Mouse (Mus musculus): ENCODE data around the gene Sox6. TPM values are rescaled to one million over a fixed set of nuclear protein-coding genes. Genes with fewer than 3 reads are reported as not detected.

The Sox6 gene
- polyA plus RNA-seq, 1 experiment: 4.6 TPM

- DNase-seq: no peak
- Histone ChIP-seq H3K27ac (ENCODE audit: insufficient read depth, low read length) (no peak overlapping the region), H3K4me3 (replicated peaks; ENCODE audit: insufficient read depth, low read depth, low read length) (no peak overlapping the region), H3K4me1 (ENCODE audit: control insufficient read depth, insufficient read depth, low read length) (no peaks in the 10 kb centered on the region), H3K27me3 (ENCODE audit: control insufficient read depth, insufficient read depth, low read length) (no peaks in the 10 kb centered on the region; the same call in 1 of the 2 replicates)
- whole genome bisulfite sequencing: 63% methylated on average over 1 of the region's 1 CpGs
- no peak for TF ChIP-seq POLR2A (IDR thresholded peaks at IDR 0.05; ENCODE audit: borderline replicate concordance, insufficient read depth, low read length)
- no peak for TF ChIP-seq CTCF (IDR thresholded peaks at IDR 0.05; ENCODE audit: borderline replicate concordance, insufficient read depth, low read depth, low read length)
Observed at GRCm38 (mm10) chr7:115531875-115532274, 506.7 kb downstream of the Sox6 start.

GRCm38 (mm10) chr7:115531217-115531616 lies 507.4 kb downstream of the Sox6 start:
- Histone ChIP-seq H3K27me3 (ENCODE audit: control insufficient read depth, insufficient read depth, low read length) (no peaks in the 10 kb centered on the region; the same call in 1 of the 2 replicates), H3K4me1 (ENCODE audit: control insufficient read depth, insufficient read depth, low read length) (no peaks in the 10 kb centered on the region), H3K4me3 (replicated peaks; ENCODE audit: insufficient read depth, low read depth, low read length) (no peak overlapping the region), H3K27ac (ENCODE audit: insufficient read depth, low read length) (no peak overlapping the region)
- 50% methylated on average over 2 of the region's 2 CpGs for WGBS
- TF ChIP-seq POLR2A (IDR thresholded peaks at IDR 0.05; ENCODE audit: borderline replicate concordance, insufficient read depth, low read length) (no peak), CTCF (IDR thresholded peaks at IDR 0.05; ENCODE audit: borderline replicate concordance, insufficient read depth, low read depth, low read length) (no peak)
- DNase-seq: no peak

GRCm38 (mm10) chr7:115517701-115518100 lies 520.9 kb downstream of the Sox6 start:
- 91% methylated on average over 1 of the region's 1 CpGs for WGBS
- Histone ChIP-seq H3K27ac (ENCODE audit: insufficient read depth, low read length) (no peak overlapping the region), H3K27me3 (ENCODE audit: control insufficient read depth, insufficient read depth, low read length) (no peaks in the 10 kb centered on the region), H3K4me1 (ENCODE audit: control insufficient read depth, insufficient read depth, low read length) (no peaks in the 10 kb centered on the region), H3K4me3 (replicated peaks; ENCODE audit: insufficient read depth, low read depth, low read length) (no peak overlapping the region)
- TF ChIP-seq CTCF (IDR thresholded peaks at IDR 0.05; ENCODE audit: borderline replicate concordance, insufficient read depth, low read depth, low read length) (no peak), POLR2A (IDR thresholded peaks at IDR 0.05; ENCODE audit: borderline replicate concordance, insufficient read depth, low read length) (no peak)
- no peak for DNase-seq

- Histone ChIP-seq H3K27ac (ENCODE audit: insufficient read depth, low read length) (no peak overlapping the region), H3K4me1 (ENCODE audit: control insufficient read depth, insufficient read depth, low read length) (no peaks in the 10 kb centered on the region), H3K4me3 (replicated peaks; ENCODE audit: insufficient read depth, low read depth, low read length) (no peak overlapping the region), H3K27me3 (ENCODE audit: control insufficient read depth, insufficient read depth, low read length) (no peaks in the 10 kb centered on the region)
- TF ChIP-seq CTCF (IDR thresholded peaks at IDR 0.05; ENCODE audit: borderline replicate concordance, insufficient read depth, low read depth, low read length) (no peak), POLR2A (IDR thresholded peaks at IDR 0.05; ENCODE audit: borderline replicate concordance, insufficient read depth, low read length) (no peak)
- no peak for DNase-seq
- WGBS: 50% methylated on average over 8 of the region's 8 CpGs
Observed at GRCm38 (mm10) chr7:115513681-115514080, 524.9 kb downstream of the Sox6 start.

GRCm38 (mm10) chr7:115511777-115512176 lies 526.8 kb downstream of the Sox6 start:
- Histone ChIP-seq H3K27ac (ENCODE audit: insufficient read depth, low read length) (no peak overlapping the region), H3K4me3 (replicated peaks; ENCODE audit: insufficient read depth, low read depth, low read length) (no peak overlapping the region), H3K4me1 (ENCODE audit: control insufficient read depth, insufficient read depth, low read length) (no peaks in the 10 kb centered on the region), H3K27me3 (ENCODE audit: control insufficient read depth, insufficient read depth, low read length) (no peaks in the 10 kb centered on the region; the same call in 1 of the 2 replicates)
- no peak for TF ChIP-seq POLR2A (IDR thresholded peaks at IDR 0.05; ENCODE audit: borderline replicate concordance, insufficient read depth, low read length)
- no peak for TF ChIP-seq CTCF (IDR thresholded peaks at IDR 0.05; ENCODE audit: borderline replicate concordance, insufficient read depth, low read depth, low read length)
- 38% methylated on average over 10 of the region's 10 CpGs for WGBS
- DNase-seq: no peak

DNA sequence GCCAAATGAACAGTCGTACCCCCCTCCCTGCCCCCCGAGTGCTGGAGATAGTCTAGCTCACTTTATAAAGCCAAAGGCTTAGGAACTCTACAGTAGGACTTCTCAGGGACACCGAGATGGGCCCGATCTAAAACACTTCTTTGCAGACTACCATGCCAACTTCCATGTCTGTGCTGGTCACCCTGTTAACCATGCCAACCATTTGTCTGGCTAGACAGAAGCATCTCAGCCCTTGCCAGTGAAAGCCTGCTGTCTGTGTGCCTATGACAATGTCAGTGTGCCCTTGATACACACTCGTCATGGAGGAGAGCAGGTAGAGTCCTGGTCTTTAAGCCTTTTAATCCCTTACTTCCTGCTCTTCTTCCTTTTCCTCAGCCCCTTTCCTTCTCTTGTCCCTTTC lies 527.5 kb downstream of the Sox6 start:
- no peak for DNase-seq
- H3K27me3 ChIP-seq (ENCODE audit: control insufficient read depth, insufficient read depth, low read length): no peaks in the 10 kb centered on the region; the same call in 1 of the 2 replicates
- TF ChIP-seq CTCF (IDR thresholded peaks at IDR 0.05; ENCODE audit: borderline replicate concordance, insufficient read depth, low read depth, low read length): no peak
- TF ChIP-seq POLR2A (IDR thresholded peaks at IDR 0.05; ENCODE audit: borderline replicate concordance, insufficient read depth, low read length): no peak
- WGBS: 12% methylated on average over 5 of the region's 5 CpGs
- no peaks in the 10 kb centered on the region for H3K4me1 ChIP-seq (ENCODE audit: control insufficient read depth, insufficient read depth, low read length)
- no peak overlapping the region for H3K27ac ChIP-seq (ENCODE audit: insufficient read depth, low read length)
- no peak overlapping the region for H3K4me3 ChIP-seq (replicated peaks; ENCODE audit: insufficient read depth, low read depth, low read length)

GRCm38 (mm10) chr7:115510045-115510444 lies 528.6 kb downstream of the Sox6 start:
- H3K4me3 ChIP-seq (replicated peaks; ENCODE audit: insufficient read depth, low read depth, low read length): no peak overlapping the region
- WGBS: 65% methylated on average over 5 of the region's 5 CpGs
- H3K4me1 ChIP-seq (ENCODE audit: control insufficient read depth, insufficient read depth, low read length): no peaks in the 10 kb centered on the region
- no peak for TF ChIP-seq POLR2A (IDR thresholded peaks at IDR 0.05; ENCODE audit: borderline replicate concordance, insufficient read depth, low read length)
- no peak for TF ChIP-seq CTCF (IDR thresholded peaks at IDR 0.05; ENCODE audit: borderline replicate concordance, insufficient read depth, low read depth, low read length)
- no peaks in the 10 kb centered on the region; the same call in 1 of the 2 replicates for H3K27me3 ChIP-seq (ENCODE audit: control insufficient read depth, insufficient read depth, low read length)
- H3K27ac ChIP-seq (ENCODE audit: insufficient read depth, low read length): no peak overlapping the region
- DNase-seq: no peak

DNA sequence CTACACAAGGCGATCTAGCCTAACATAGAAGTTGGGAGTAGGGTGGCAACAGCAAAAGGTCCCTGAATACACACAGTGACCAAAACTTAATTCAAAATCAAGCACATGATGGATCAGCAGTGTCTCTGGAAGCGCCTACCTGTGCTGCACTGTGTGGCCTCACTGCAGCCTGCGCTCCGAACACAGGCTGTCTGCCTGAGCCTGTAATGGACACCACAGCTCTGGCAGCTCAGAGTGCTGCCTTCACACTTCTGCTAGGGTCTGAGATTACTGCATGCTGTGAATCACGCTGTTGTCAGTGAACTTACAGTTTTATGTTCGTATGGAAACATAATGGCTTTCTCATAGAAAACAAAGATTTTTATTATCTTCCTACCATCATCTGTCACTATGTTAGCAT lies 532.2 kb downstream of the Sox6 start:
- no peak for DNase-seq
- TF ChIP-seq CTCF (IDR thresholded peaks at IDR 0.05; ENCODE audit: borderline replicate concordance, insufficient read depth, low read depth, low read length) (no peak), POLR2A (IDR thresholded peaks at IDR 0.05; ENCODE audit: borderline replicate concordance, insufficient read depth, low read length) (no peak)
- 83% methylated on average over 6 of the region's 6 CpGs for WGBS

More for the DNA sequence above, 532.2 kb downstream of the Sox6 start:
- Histone ChIP-seq H3K27me3 (ENCODE audit: control insufficient read depth, insufficient read depth, low read length) (no peaks in the 10 kb centered on the region; the same call in 1 of the 2 replicates), H3K4me1 (ENCODE audit: control insufficient read depth, insufficient read depth, low read length) (no peaks in the 10 kb centered on the region), H3K27ac (ENCODE audit: insufficient read depth, low read length) (no peak overlapping the region), H3K4me3 (replicated peaks; ENCODE audit: insufficient read depth, low read depth, low read length) (no peak overlapping the region)

Measured in cerebellum, adult 2 months (tissue).